Mouse (Mus musculus) MN1 (cell line): ENCODE data around the gene Traf5.

ENCODE experiments used
- DNase-seq: peaks from one replicate; pipeline ENCODE4 v3.0.0-alpha.2; 2016; ENCODE audit warnings: low spot score

Gene Traf5

GRCm38 (mm10) chr1:191969939-191970338 lies 122.4 kb downstream of the Traf5 start:
- no peak for DNase-seq

- DNase-seq = peak; percentile 91
These were observed 127.4 kb downstream of the Traf5 start for GRCm38 (mm10) chr1:191964773-191965481.

GRCm38 (mm10) chr1:191963948-191964772 lies 128.2 kb downstream of the Traf5 start:
- peak; percentile 90 for DNase-seq

GRCm38 (mm10) chr1:191963413-191963812 lies 128.9 kb downstream of the Traf5 start:
- peak; percentile 48 for DNase-seq

- no peak for DNase-seq
These were observed 131.4 kb downstream of the Traf5 start for GRCm38 (mm10) chr1:191960946-191961345.

- no peak for DNase-seq
These were observed 135.0 kb downstream of the Traf5 start for GRCm38 (mm10) chr1:191957321-191957720.

- DNase-seq = peak; percentile 66
These were observed 135.5 kb downstream of the Traf5 start for GRCm38 (mm10) chr1:191956871-191957270.

GRCm38 (mm10) chr1:191956261-191956660 lies 136.1 kb downstream of the Traf5 start:
- no peak for DNase-seq

- DNase-seq = no peak
These were observed 137.3 kb downstream of the Traf5 start for GRCm38 (mm10) chr1:191955101-191955500.

GRCm38 (mm10) chr1:191952733-191953335 lies 139.5 kb downstream of the Traf5 start:
- no peak for DNase-seq

GRCm38 (mm10) chr1:191950611-191951010 lies 141.7 kb downstream of the Traf5 start:
- no peak for DNase-seq

- DNase-seq = no peak
These were observed 143.8 kb downstream of the Traf5 start for GRCm38 (mm10) chr1:191948600-191948999.

GRCm38 (mm10) chr1:191947796-191948195 lies 144.6 kb downstream of the Traf5 start:
- DNase-seq = no peak
